Mouse (Mus musculus) G1E (cell line): ENCODE data around the gene Tcf25. TPM values are rescaled to one million over a fixed set of nuclear protein-coding genes. Genes with fewer than 3 reads are reported as not detected.
A peak's percentile ranks its signal among the peaks of the same experiment; 100 is the strongest.
"Not testable (repeated sequence)": the region's sequence is repeated elsewhere in the genome, so short reads cannot be mapped to it uniquely, and the experiment has no call there.

ENCODE experiments used
- ATAC-seq: 2 replicates; pipeline ENCODE4 v1.8.0; 2016; ENCODE audit warnings: mild to moderate bottlenecking; ENCODE audit not compliant: insufficient number of reproducible peaks, poor library complexity, low FRiP score, severe bottlenecking; ENCODE audit errors: extremely low read depth
- DNase-seq: peaks from one replicate; pipeline ENCODE4 v3.0.0; 2012; ENCODE audit warnings: low spot score
- H3K27me3 ChIP-seq: 2 replicates; pipeline ENCODE4 v1.6.1; 2012; ENCODE audit warnings: mild to moderate bottlenecking, low read length, inconsistent platforms; ENCODE audit not compliant: insufficient read depth
- H3K36me3 ChIP-seq: replicated peaks from 2 replicates; pipeline ENCODE3; 2012; ENCODE audit warnings: mild to moderate bottlenecking, inconsistent platforms
- H3K4me1 ChIP-seq: 2 replicates; pipeline ENCODE4 v1.6.1; 2012; ENCODE audit warnings: low read depth, low read length, inconsistent platforms, mixed read lengths; ENCODE audit not compliant: insufficient read depth
- H3K4me3 ChIP-seq: 2 replicates; pipeline ENCODE4 v1.5.1; 2012; ENCODE audit warnings: low read depth, mild to moderate bottlenecking, inconsistent platforms, low read length, moderate library complexity, mixed read lengths
- H3K9me3 ChIP-seq: replicated peaks from 2 replicates; pipeline ENCODE4 v1.6.1; 2012; ENCODE audit warnings: inconsistent platforms
- CTCF ChIP-seq: IDR thresholded peaks from 2 replicates; pipeline ENCODE4 v1.5.1; 2012; ENCODE audit warnings: low read depth, low read length, inconsistent platforms, mixed read lengths
- GATA1 ChIP-seq: IDR thresholded peaks from 2 replicates; pipeline ENCODE4 v1.6.1; 2012; ENCODE audit warnings: borderline replicate concordance, low read length, inconsistent platforms, mixed read lengths
- GATA2 ChIP-seq: IDR thresholded peaks from 2 replicates; pipeline ENCODE4 v1.6.1; 2012; ENCODE audit warnings: low read depth, low read length, inconsistent platforms, borderline replicate concordance
- POLR2AphosphoS5 ChIP-seq: IDR thresholded peaks from 2 replicates; pipeline ENCODE4 v1.6.1; 2012; ENCODE audit warnings: low read depth, low read length, inconsistent platforms; ENCODE audit not compliant: insufficient replicate concordance
- TAL1 ChIP-seq: conservative IDR thresholded peaks from 2 replicates; pipeline ENCODE4 v1.6.1; 2012; ENCODE audit warnings: low read depth, low read length, inconsistent platforms, mixed read lengths
- polyA plus RNA-seq: library from polyadenylated mRNA; stranded (reverse); fragments of >175 nt; gene quantifications from 2 replicates; pipeline ENCODE4 v1.2.3, GENCODE M21; 2012
- total RNA-seq, 2 experiments: library from RNA; stranded (forward) in 1 of 2; stranded (reverse) in 1 of 2; fragments of 200-1000 nt in 1 of 2; fragments of >200 nt in 1 of 2; fragmentation: Nextera tagmentation in 1 of 2; gene quantifications; 2 replicates each; pipeline ENCODE4 v1.2.3; 2014 to 2017

Tcf25 gene
- total and polyA plus RNA-seq, 3 experiments, result 91.6 to 125 (median 123) TPM

DNA sequence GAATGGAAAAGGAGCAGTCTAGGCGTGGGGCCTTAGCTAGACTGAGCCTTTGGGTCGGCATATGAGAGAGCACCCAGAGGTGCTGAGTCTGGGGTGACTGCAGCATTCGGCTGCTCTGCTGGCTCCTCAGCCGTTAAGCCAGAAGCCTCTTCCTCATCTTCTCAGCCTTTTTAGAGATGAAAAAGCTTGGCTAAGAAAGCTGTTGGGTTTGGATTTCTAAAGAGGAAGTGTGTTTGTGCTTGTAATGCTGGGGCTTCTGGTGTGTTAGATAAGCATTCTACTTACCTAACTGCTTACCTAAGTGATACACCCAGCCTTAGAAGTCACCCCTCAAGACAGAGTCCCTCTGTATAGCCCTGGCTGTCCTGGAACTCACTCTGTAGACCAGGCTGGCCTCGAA lies 77.2 kb downstream of the Tcf25 start:
- H3K4me1 ChIP-seq, result peaks cover 68% of the 10 kb centered on the region
- ATAC-seq (peak; percentile 92), DNase-seq (peak; percentile 69)
- TF ChIP-seq TAL1 (peak; percentile 86), GATA1 (no peak)
- H3K4me3 ChIP-seq, result peak overlapping the region; percentile 57; the same call in 1 of the 2 replicates
- no peaks in the 10 kb centered on the region for H3K9me3 ChIP-seq
- H3K36me3 ChIP-seq, result peaks cover 78% of the 10 kb centered on the region
- H3K27me3 ChIP-seq, result no peaks in the 10 kb centered on the region

DNA sequence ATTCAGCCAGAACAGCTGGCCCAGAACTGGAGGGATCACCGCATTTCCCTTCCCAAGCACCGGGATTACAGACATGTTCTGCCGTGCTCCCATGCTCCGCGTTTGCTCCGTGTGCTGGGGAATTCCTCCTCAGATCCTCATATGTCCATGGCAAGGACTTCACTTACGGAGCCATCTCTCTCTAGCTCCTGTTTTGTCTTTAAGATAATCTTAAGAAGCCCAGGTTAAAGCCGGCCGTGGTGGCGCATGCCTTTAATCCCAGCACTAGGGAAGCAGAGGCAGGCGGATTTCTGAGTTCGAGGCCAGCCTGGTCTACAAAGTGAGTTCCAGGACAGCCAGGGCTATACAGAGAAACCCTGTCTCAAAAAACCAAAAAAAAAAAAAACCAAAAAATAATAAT lies 78.2 kb downstream of the Tcf25 start:
- not testable (repeated sequence) for H3K27me3 ChIP-seq, H3K4me3 ChIP-seq, DNase-seq, ATAC-seq, H3K9me3 ChIP-seq
- Histone ChIP-seq H3K4me1 (peaks cover 58% of the 10 kb centered on the region), H3K36me3 (peaks cover 77% of the 10 kb centered on the region)

- Histone ChIP-seq H3K4me1 (peaks cover 55% of the 10 kb centered on the region), H3K9me3 (no peaks in the 10 kb centered on the region), H3K36me3 (peaks cover 77% of the 10 kb centered on the region), H3K4me3 (no peak overlapping the region), H3K27me3 (no peaks in the 10 kb centered on the region; the same call in 1 of the 2 replicates)
- DNase-seq (peak; percentile 24), ATAC-seq (no peak)
- TF ChIP-seq POLR2AphosphoS5 (no peak), GATA2 (no peak), GATA1 (no peak), CTCF (no peak), TAL1 (no peak)
Observed at GRCm38 (mm10) chr8:123452149-123452548, 78.6 kb downstream of the Tcf25 start.

- no peak for ATAC-seq
- H3K27me3 ChIP-seq, result no peaks in the 10 kb centered on the region; the same call in 1 of the 2 replicates
- peaks cover 80% of the 10 kb centered on the region for H3K36me3 ChIP-seq
Observed at GRCm38 (mm10) chr8:123453291-123453690, 79.7 kb downstream of the Tcf25 start.

More at GRCm38 (mm10) chr8:123453291-123453690, 79.7 kb downstream of the Tcf25 start:
- Histone ChIP-seq H3K4me1 (peaks cover 47% of the 10 kb centered on the region), H3K4me3 (no peak overlapping the region), H3K9me3 (no peaks in the 10 kb centered on the region)
- no peak for DNase-seq
- TF ChIP-seq POLR2AphosphoS5 (no peak), TAL1 (no peak), CTCF (no peak), GATA1 (no peak), GATA2 (no peak)

Other genes starting within 250 kb of the Tcf25 start
- gene Sult5a1, start 215.4 kb upstream of the Tcf25 start, total RNA-seq (2014; fragmentation: Nextera tagmentation), result not detected in 2 replicates
- gene Sult5a1, start 215.4 kb upstream of the Tcf25 start, total RNA-seq (2017), result 0.06 and 0.11 TPM in 2 replicates
- not detected in 2 replicates for gene Sult5a1, start 215.4 kb upstream of the Tcf25 start, polyA plus RNA-seq
- not detected in 2 replicates for gene Dpep1, start 187.5 kb upstream of the Tcf25 start, total RNA-seq (2014; fragmentation: Nextera tagmentation)
- gene Dpep1, start 187.5 kb upstream of the Tcf25 start, total RNA-seq (2017), result 0.06 and 0.11 TPM in 2 replicates
- gene Dpep1, start 187.5 kb upstream of the Tcf25 start, polyA plus RNA-seq, result not detected in 2 replicates
- gene Chmp1a, start 161.0 kb upstream of the Tcf25 start, total RNA-seq (2014; fragmentation: Nextera tagmentation), result 19.6 and 37.3 TPM in 2 replicates
- 57.9 and 78.2 TPM in 2 replicates for gene Chmp1a, start 161.0 kb upstream of the Tcf25 start, total RNA-seq (2017)
- gene Chmp1a, start 161.0 kb upstream of the Tcf25 start, polyA plus RNA-seq, result 32.7 and 35.9 TPM in 2 replicates
- gene Spata33, start 160.9 kb upstream of the Tcf25 start, total RNA-seq (2014; fragmentation: Nextera tagmentation), result 0.30 and 3.5 TPM in 2 replicates
- 1.1 and 1.2 TPM in 2 replicates for gene Spata33, start 160.9 kb upstream of the Tcf25 start, total RNA-seq (2017)
- gene Spata33, start 160.9 kb upstream of the Tcf25 start, polyA plus RNA-seq, result 0.09 and 0.13 TPM in 2 replicates
- 22.2 and 22.3 TPM in 2 replicates for gene Cdk10, start 148.9 kb upstream of the Tcf25 start, total RNA-seq (2014; fragmentation: Nextera tagmentation)
- gene Cdk10, start 148.9 kb upstream of the Tcf25 start, total RNA-seq (2017), result 25.5 and 29.3 TPM in 2 replicates
- 56.3 and 64.2 TPM in 2 replicates for gene Cdk10, start 148.9 kb upstream of the Tcf25 start, polyA plus RNA-seq
- gene Spata2l, start 137.5 kb upstream of the Tcf25 start, total RNA-seq (2014; fragmentation: Nextera tagmentation), result 3.4 and 6.8 TPM in 2 replicates
- 2.2 and 3.7 TPM in 2 replicates for gene Spata2l, start 137.5 kb upstream of the Tcf25 start, total RNA-seq (2017)
- 5.2 and 5.7 TPM in 2 replicates for gene Spata2l, start 137.5 kb upstream of the Tcf25 start, polyA plus RNA-seq
- 6.6 and 15.0 TPM in 2 replicates for gene Zfp276, start 119.6 kb upstream of the Tcf25 start, total RNA-seq (2014; fragmentation: Nextera tagmentation)
- 8.6 and 11.5 TPM in 2 replicates for gene Zfp276, start 119.6 kb upstream of the Tcf25 start, total RNA-seq (2017)
- 6.8 and 7.1 TPM in 2 replicates for gene Zfp276, start 119.6 kb upstream of the Tcf25 start, polyA plus RNA-seq
- 10.5 and 11.1 TPM in 2 replicates for gene Vps9d1, start 119.4 kb upstream of the Tcf25 start, total RNA-seq (2014; fragmentation: Nextera tagmentation)
- gene Vps9d1, start 119.4 kb upstream of the Tcf25 start, total RNA-seq (2017), result 6.9 and 8.7 TPM in 2 replicates
- 69.5 and 89.2 TPM in 2 replicates for gene Vps9d1, start 119.4 kb upstream of the Tcf25 start, polyA plus RNA-seq
- 21.2 and 30.3 TPM in 2 replicates for gene Fanca, start 55.2 kb upstream of the Tcf25 start, total RNA-seq (2014; fragmentation: Nextera tagmentation)
- 26.2 and 26.3 TPM in 2 replicates for gene Fanca, start 55.2 kb upstream of the Tcf25 start, total RNA-seq (2017)
- gene Fanca, start 55.2 kb upstream of the Tcf25 start, polyA plus RNA-seq, result 48.7 and 50.9 TPM in 2 replicates
- gene Spire2, start 41.0 kb upstream of the Tcf25 start, total RNA-seq (2014; fragmentation: Nextera tagmentation), result not detected in 2 replicates
- gene Spire2, start 41.0 kb upstream of the Tcf25 start, total RNA-seq (2017), result 0.23 and 0.33 TPM in 2 replicates
- 0.04 and 0.12 TPM in 2 replicates for gene Spire2, start 41.0 kb upstream of the Tcf25 start, polyA plus RNA-seq
- not detected in 2 replicates for gene Mc1r, start 33.4 kb downstream of the Tcf25 start, total RNA-seq (2014; fragmentation: Nextera tagmentation)
- gene Mc1r, start 33.4 kb downstream of the Tcf25 start, total RNA-seq (2017), result 0.12 and 0.27 TPM in 2 replicates
- 0.01 and 0.02 TPM in 2 replicates for gene Mc1r, start 33.4 kb downstream of the Tcf25 start, polyA plus RNA-seq
- gene Tubb3, start 37.7 kb downstream of the Tcf25 start, total RNA-seq (2014; fragmentation: Nextera tagmentation), result not detected in 2 replicates
- gene Tubb3, start 37.7 kb downstream of the Tcf25 start, total RNA-seq (2017), result 0.41 and 0.71 TPM in 2 replicates
- gene Tubb3, start 37.7 kb downstream of the Tcf25 start, polyA plus RNA-seq, result 0.14 and 0.22 TPM in 2 replicates
- 14.4 and 18.6 TPM in 2 replicates for gene Def8, start 49.8 kb downstream of the Tcf25 start, total RNA-seq (2014; fragmentation: Nextera tagmentation)
- 12.6 and 15.1 TPM in 2 replicates for gene Def8, start 49.8 kb downstream of the Tcf25 start, total RNA-seq (2017)
- 11.4 and 16.7 TPM in 2 replicates for gene Def8, start 49.8 kb downstream of the Tcf25 start, polyA plus RNA-seq
- gene Afg3l1, start 104.2 kb downstream of the Tcf25 start, total RNA-seq (2014; fragmentation: Nextera tagmentation), result 18.2 and 24.7 TPM in 2 replicates
- 14.2 and 20.5 TPM in 2 replicates for gene Afg3l1, start 104.2 kb downstream of the Tcf25 start, total RNA-seq (2017)
- gene Afg3l1, start 104.2 kb downstream of the Tcf25 start, polyA plus RNA-seq, result 24.9 and 29.6 TPM in 2 replicates
- not detected in 2 replicates for gene Dbndd1, start 141.7 kb downstream of the Tcf25 start, total RNA-seq (2014; fragmentation: Nextera tagmentation)
- 0.16 TPM in 1 of 2 replicates, not detected in the other for gene Dbndd1, start 141.7 kb downstream of the Tcf25 start, total RNA-seq (2017)
- gene Dbndd1, start 141.7 kb downstream of the Tcf25 start, polyA plus RNA-seq, result 0.04 TPM in 1 of 2 replicates, not detected in the other
- gene Gas8, start 145.1 kb downstream of the Tcf25 start, total RNA-seq (2014; fragmentation: Nextera tagmentation), result 4.2 and 4.6 TPM in 2 replicates
- gene Gas8, start 145.1 kb downstream of the Tcf25 start, total RNA-seq (2017), result 14.5 and 16.0 TPM in 2 replicates
- 11.5 and 11.8 TPM in 2 replicates for gene Gas8, start 145.1 kb downstream of the Tcf25 start, polyA plus RNA-seq